Mouse (Mus musculus) stomach, postnatal 0 days (tissue): ENCODE data around the gene Wdr54.

ENCODE experiments used
- CTCF ChIP-seq: IDR thresholded peaks from 2 replicates; pipeline ENCODE4 v1.5.1; 2016; ENCODE audit warnings: antibody characterized with exemption, low read depth, mild to moderate bottlenecking, moderate library complexity
- EP300 ChIP-seq: optimal IDR thresholded peaks from 2 replicates; pipeline ENCODE3; 2016; ENCODE audit warnings: antibody characterized with exemption

GRCm38 (mm10) chr6:83116373-83117164 is 39.6 kb downstream of the Wdr54 start:
- no peak for TF ChIP-seq EP300
- no peak for TF ChIP-seq CTCF
